Mouse (Mus musculus) forebrain, embryonic 16.5 days (tissue): ENCODE data around the gene Tnfrsf9. TPM values are rescaled to one million over a fixed set of nuclear protein-coding genes. Genes with fewer than 3 reads are reported as not detected.

Experiments used
- ATAC-seq: fragments of 200-750 bp; cut with Nextera tagmentation; 2 replicates; pipeline ENCODE4 v1.8.0; 2017; ENCODE audit warnings: mild to moderate bottlenecking, moderate library complexity
- H3K27ac ChIP-seq: fragments of 300-500 bp; sonication (generic); 2 replicates; pipeline ENCODE4 v1.5.1; 2014; ENCODE audit warnings: low read length, control low read depth
- H3K27me3 ChIP-seq: fragments of 300-500 bp; sonication (generic); replicated peaks from 2 replicates; pipeline ENCODE4 v1.6.1; 2014; ENCODE audit warnings: low read length; ENCODE audit not compliant: control insufficient read depth, insufficient read depth
- H3K36me3 ChIP-seq: fragments of 300-500 bp; sonication (generic); 2 replicates; pipeline ENCODE4 v1.6.1; 2014; ENCODE audit not compliant: control insufficient read depth, insufficient read depth
- H3K4me1 ChIP-seq: fragments of 300-500 bp; sonication (generic); replicated peaks from 2 replicates; pipeline ENCODE4 v1.6.1; 2014; ENCODE audit warnings: low read length; ENCODE audit not compliant: control insufficient read depth, insufficient read depth
- H3K4me2 ChIP-seq: fragments of 300-500 bp; sonication (generic); 2 replicates; pipeline ENCODE4 v1.6.1; 2014; ENCODE audit warnings: mild to moderate bottlenecking, low read length, control low read depth
- H3K4me3 ChIP-seq: fragments of 300-500 bp; sonication (generic); replicated peaks from 2 replicates; pipeline ENCODE4 v1.5.1; 2014; ENCODE audit warnings: mild to moderate bottlenecking, low read length, control low read depth
- H3K9ac ChIP-seq: fragments of 300-500 bp; sonication (generic); replicated peaks from 2 replicates; pipeline ENCODE4 v1.6.1; 2014; ENCODE audit warnings: low read depth, low read length, control low read depth
- H3K9me3 ChIP-seq: fragments of 300-500 bp; sonication (generic); 2 replicates; pipeline ENCODE4 v1.6.1; 2016; ENCODE audit warnings: low read length; ENCODE audit not compliant: control insufficient read depth
- WGBS: fragments of 180-500 bp; shearing (Covaris S2); extraction: QIAGEN DNeasy Blood & Tissue Kit; methylation state at CpG from one replicate; pipeline ENCODE4 v1.1.7; 2014; 5-methylcytosine and 5-hydroxymethylcytosine counted together
- polyA plus RNA-seq: library from polyadenylated mRNA; unstranded; fragments of >200 nt; fragmentation: Nextera tagmentation; extraction: Ambion mirVana; gene quantifications from 2 replicates; pipeline ENCODE4 v1.2.1, GENCODE M21; 2015

Tnfrsf9 gene
- polyA plus RNA-seq: 0.34 and 0.35 TPM in 2 replicates

DNA sequence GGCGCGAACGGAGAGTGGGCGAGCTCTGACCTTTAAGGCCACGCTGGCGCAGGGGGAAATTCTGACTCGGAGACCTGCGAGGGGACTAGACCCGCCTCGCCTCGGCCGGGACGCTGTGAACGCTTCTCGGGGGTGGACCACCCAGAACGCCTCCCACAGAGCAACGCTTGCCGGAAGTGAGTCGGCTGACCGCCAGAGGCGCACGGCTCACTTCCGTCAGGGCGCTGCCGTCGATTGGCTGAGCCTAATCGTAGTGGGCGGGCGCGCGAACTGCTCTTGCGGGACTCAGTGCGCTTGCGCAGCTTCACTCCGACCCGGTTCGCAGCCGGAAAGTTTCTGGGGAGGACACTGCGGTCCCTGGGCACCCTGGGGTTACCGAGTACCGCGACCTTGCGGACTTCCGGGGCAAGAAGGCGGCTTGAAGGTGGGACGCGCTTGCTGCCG lies at the start of gene Tnfrsf9, which contains the start of gene Park7:
TSS of gene Tnfrsf9 (plus strand) at position 273 of the 444 bp plus-strand sequence.
TSS of gene Park7 (minus strand) at position 148 of the 444 bp plus-strand sequence.
- Histone ChIP-seq H3K27ac (peak within 1 kb of the TSS; percentile 79), H3K4me1 (peaks cover 16% of the 10 kb centered on the region), H3K4me2 (peak within 1 kb of the TSS; percentile 82), H3K36me3 (no peaks in the 10 kb centered on the region), H3K4me3 (peak within 1 kb of the TSS; percentile 75), H3K27me3 (no peaks in the 10 kb centered on the region), H3K9ac (peak within 1 kb of the TSS; percentile 78), H3K9me3 (no peaks in the 10 kb centered on the region)
- ATAC-seq: peak; percentile 87
- WGBS: under 1% methylated on average over 48 of the region's 48 CpGs

DNA sequence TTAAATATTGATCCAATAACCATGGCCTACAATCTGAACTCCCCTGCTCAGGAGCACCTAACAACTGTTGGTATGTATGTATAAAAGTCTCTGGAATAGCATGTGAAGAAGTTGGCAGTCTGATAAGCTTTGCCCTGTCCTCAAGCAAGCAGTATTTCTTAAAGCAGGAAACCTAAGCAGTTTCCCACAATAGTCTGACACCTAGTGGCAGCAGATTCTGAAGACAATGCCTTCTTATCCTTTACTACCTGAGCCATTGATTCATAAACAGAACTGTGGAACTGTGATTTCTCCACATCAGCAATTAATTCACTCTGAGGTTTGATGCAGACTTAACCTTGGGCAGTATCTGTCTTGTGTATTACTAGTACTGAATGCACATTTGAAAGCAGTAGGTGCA lies 49.0 kb upstream of the Tnfrsf9 start:
- Histone ChIP-seq H3K27ac (no peak overlapping the region), H3K4me3 (no peak overlapping the region), H3K36me3 (peaks cover 6% of the 10 kb centered on the region), H3K4me2 (no peak overlapping the region), H3K9ac (no peak overlapping the region), H3K4me1 (no peaks in the 10 kb centered on the region; the same call in 1 of the 2 replicates), H3K9me3 (no peaks in the 10 kb centered on the region), H3K27me3 (no peaks in the 10 kb centered on the region)
- no peak for ATAC-seq

DNA sequence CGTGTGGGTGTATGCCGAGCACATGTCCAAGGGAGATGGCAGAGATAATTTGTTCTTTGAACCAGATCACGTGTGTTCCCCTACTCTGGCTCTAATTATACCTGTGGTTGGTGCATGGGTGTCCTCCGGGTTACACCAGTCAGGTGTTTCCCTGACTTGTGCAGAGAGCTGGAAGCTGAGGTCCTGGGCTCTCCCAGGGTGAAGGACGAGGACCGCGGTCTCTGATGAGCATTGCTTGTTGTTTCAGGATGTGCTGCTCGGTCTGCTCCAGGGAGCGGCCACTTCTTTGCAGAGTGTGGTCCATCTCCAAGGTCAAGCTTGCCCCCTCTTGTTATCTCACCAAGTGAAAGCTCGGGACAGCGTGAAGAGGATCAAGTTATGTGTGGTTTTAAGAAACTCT lies 48.3 kb upstream of the Tnfrsf9 start:
- no peak for ATAC-seq
- Histone ChIP-seq H3K9me3 (no peaks in the 10 kb centered on the region), H3K36me3 (peaks cover 6% of the 10 kb centered on the region), H3K4me3 (no peak overlapping the region), H3K27me3 (no peaks in the 10 kb centered on the region), H3K9ac (no peak overlapping the region), H3K4me1 (no peaks in the 10 kb centered on the region; the same call in 1 of the 2 replicates), H3K27ac (no peak overlapping the region), H3K4me2 (no peak overlapping the region)
- WGBS: 95% methylated on average over 11 of the region's 11 CpGs

DNA sequence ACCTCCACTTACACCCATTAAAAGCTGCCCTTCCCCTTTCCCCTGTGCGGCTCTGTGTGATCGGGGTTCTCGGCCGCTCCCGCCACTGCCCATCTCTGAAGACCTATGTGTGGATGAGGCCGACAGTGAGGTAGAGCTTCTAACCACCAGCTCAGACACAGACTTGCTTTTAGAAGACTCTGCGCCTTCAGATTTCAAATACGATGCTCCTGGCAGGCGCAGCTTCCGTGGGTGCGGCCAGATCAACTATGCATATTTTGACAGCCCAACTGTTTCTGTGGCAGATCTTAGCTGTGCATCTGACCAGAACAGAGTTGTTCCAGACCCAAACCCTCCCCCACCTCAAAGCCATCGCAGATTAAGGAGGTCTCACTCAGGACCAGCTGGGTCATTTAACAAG lies 47.9 kb upstream of the Tnfrsf9 start:
- 95% methylated on average over 12 of the region's 12 CpGs for WGBS

DNA sequence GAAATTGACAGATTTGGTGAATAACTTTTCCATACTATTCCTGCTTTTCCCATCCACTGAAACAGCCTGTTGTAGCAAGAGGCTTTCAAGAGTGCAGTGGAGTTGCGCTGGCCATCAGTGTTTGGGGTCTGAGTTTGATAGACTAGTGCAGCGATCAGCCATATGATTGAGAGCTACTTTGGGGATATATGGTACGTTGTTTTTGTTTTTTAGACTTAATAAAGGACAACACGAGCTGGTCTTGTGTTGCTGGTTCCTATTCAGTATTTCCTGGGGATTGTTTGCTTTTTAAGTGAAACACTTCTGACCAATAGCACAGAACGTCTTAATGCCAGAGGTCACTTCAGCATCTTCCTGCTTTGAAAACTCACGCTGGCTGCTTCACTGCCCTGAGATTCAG lies 46.2 kb upstream of the Tnfrsf9 start:
- Histone ChIP-seq H3K9ac (no peak overlapping the region), H3K36me3 (peaks cover 6% of the 10 kb centered on the region), H3K4me2 (no peak overlapping the region), H3K27ac (no peak overlapping the region), H3K27me3 (no peaks in the 10 kb centered on the region), H3K4me1 (peaks cover 10% of the 10 kb centered on the region), H3K4me3 (no peak overlapping the region), H3K9me3 (no peaks in the 10 kb centered on the region)
- no peak for ATAC-seq
- 87% methylated on average over 6 of the region's 6 CpGs for WGBS

More for the DNA sequence above, 47.9 kb upstream of the Tnfrsf9 start:
- H3K4me2 ChIP-seq: no peak overlapping the region
- no peak overlapping the region for H3K9ac ChIP-seq
- H3K4me3 ChIP-seq: no peak overlapping the region
- H3K4me1 ChIP-seq: peaks cover under 1% of the 10 kb centered on the region
- no peaks in the 10 kb centered on the region for H3K9me3 ChIP-seq
- H3K27ac ChIP-seq: no peak overlapping the region
- H3K36me3 ChIP-seq: peaks cover 6% of the 10 kb centered on the region
- H3K27me3 ChIP-seq: no peaks in the 10 kb centered on the region
- no peak for ATAC-seq

DNA sequence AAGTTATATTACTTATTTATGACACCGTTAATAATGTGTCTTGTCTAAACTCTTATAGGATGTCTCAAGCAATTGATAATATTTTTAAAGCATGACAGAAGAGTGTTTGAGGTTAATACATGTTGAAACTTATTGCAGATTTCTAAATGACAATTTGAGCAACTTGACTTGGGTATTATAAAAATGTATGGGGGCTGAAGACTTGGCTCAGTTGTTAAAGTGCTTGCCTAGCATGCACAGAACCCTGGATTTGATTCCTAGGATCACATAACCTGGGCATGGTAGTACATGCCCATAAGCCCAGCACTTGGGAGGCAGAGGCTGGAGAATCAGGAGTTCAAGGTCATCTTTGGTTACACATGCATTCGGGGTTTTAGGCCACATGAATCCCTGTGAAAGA lies 45.5 kb upstream of the Tnfrsf9 start:
- H3K4me1 ChIP-seq: peaks cover 10% of the 10 kb centered on the region
- ATAC-seq: no peak
- peaks cover 6% of the 10 kb centered on the region for H3K36me3 ChIP-seq
- H3K9ac ChIP-seq: no peak overlapping the region
- H3K4me3 ChIP-seq: no peak overlapping the region
- H3K9me3 ChIP-seq: no peaks in the 10 kb centered on the region
- H3K4me2 ChIP-seq: no peak overlapping the region
- 85% methylated on average over 2 of the region's 2 CpGs for WGBS
- H3K27ac ChIP-seq: no peak overlapping the region
- H3K27me3 ChIP-seq: no peaks in the 10 kb centered on the region

DNA sequence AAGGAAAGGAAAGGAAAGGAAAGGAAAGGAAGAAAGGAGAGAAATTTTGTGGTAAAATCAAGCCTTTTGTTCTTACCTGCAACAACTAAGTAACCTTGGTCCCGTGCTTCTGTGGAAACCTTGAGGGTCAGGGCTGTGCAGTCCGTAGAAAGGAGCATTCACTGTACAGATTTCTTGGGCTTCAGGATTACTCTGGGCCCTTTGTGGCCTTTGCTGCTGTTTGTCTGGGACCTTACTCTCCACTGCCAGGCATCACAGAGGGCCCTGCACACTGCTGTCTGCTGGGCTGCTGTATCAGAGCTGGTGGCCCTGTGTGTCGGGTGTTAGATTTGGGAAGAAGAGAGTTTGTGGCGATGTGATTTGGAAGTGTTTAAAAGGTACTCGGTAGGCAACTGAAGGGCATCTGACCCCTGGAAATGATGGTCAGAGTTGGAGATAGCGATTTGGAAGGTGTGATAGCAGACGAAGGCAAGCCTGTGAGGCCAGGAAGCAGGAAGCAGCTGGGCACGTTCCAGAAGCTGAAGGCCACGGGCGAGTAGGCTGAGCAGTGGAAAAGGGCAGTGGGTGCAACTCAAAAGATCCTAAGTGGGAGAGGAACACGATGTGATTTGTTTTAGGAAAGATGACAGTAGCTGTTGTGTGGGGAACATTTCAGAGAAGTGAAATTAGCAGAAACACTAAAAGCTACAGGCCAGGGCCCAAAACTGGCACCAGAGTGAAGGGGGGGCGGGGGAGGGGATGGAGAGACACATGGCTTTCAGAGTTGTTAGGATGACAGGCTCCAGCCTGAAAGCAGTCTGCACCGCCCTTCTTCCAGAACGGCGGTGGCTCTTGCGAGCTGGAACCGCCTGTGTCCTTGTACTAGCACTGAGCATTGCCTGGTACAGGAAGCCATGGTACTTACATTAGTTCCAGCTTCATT lies 44.8 kb upstream of the Tnfrsf9 start:
- Histone ChIP-seq H3K4me2 (no peak overlapping the region), H3K9ac (no peak overlapping the region), H3K27me3 (no peaks in the 10 kb centered on the region), H3K4me3 (no peak overlapping the region), H3K27ac (no peak overlapping the region), H3K4me1 (peaks cover 10% of the 10 kb centered on the region), H3K36me3 (peaks cover 6% of the 10 kb centered on the region), H3K9me3 (no peaks in the 10 kb centered on the region)
- no peak for ATAC-seq
- 82% methylated on average over 17 of the region's 17 CpGs for WGBS

DNA sequence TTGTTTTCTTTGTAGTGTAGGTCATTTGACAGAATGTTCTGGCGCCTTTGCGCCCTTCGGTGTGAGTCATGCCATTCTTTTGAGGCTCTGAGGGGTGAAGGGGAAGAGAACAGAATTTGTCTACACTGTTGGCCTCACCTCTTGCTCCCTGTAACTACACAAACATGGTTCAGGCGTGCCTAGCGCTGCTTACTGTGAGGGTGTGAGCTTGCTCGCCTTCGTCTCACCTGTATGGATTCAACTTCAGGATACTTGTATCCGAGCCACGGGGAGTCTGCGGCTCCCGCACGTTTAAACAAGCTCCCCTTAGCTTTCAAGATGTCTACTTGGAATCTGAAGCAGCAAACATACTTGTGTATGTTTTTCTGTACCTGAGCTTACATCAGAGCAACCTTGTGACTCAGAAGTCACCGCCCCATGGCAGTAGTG lies 43.4 kb upstream of the Tnfrsf9 start:
- Histone ChIP-seq H3K4me3 (no peak overlapping the region), H3K36me3 (peaks cover 6% of the 10 kb centered on the region), H3K27me3 (no peaks in the 10 kb centered on the region), H3K9ac (no peak overlapping the region), H3K9me3 (no peaks in the 10 kb centered on the region), H3K4me2 (no peak overlapping the region), H3K4me1 (peaks cover 10% of the 10 kb centered on the region), H3K27ac (no peak overlapping the region)
- ATAC-seq: no peak
- 81% methylated on average over 13 of the region's 13 CpGs for WGBS

DNA sequence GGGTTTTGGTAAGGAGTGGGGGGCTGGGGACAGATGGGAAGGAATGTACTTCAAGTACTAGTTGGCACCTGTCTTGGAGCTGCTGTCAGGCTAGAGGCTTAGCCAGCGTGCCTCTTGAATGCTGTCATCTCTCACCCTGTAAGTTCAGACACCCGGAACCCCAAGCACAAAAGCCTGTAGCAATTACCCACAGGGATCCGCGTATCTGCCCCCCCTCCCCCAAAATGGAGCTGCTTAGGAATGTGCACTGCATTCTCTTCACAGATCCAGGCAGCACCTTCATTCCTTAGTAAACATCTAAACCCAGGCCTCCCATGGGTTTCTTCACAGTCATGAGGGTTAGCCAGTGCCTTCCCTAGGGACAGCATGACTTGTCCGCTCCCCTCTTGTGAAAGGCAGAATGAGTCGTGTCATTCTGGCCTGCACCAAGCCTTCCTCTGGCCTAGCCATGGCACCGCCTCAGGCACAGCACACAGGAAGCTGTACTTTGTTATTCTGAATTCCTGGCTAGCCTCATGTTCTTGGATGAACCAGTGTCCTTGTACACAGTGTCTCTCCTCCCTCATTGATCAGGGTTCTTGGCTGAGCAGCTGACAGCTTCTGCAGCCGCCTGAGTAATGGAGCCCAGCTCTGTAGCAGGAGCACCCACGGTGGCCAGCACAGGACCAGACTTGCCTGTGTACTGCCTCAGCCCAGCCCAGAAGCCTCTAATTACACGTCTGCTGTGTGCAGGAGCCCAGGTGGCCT lies 42.8 kb upstream of the Tnfrsf9 start:
- Histone ChIP-seq H3K4me3 (no peak overlapping the region), H3K27me3 (no peaks in the 10 kb centered on the region), H3K36me3 (peaks cover 4% of the 10 kb centered on the region), H3K4me1 (peaks cover 10% of the 10 kb centered on the region), H3K27ac (no peak overlapping the region), H3K9me3 (no peaks in the 10 kb centered on the region), H3K4me2 (no peak overlapping the region), H3K9ac (0 out of 2 replicates have a peak overlapping the region, but pooled peaks have one; percentile 5)
- ATAC-seq: peak; percentile 15; the same call in 1 of the 2 replicates
- WGBS: 27% methylated on average over 10 of the region's 10 CpGs
